Mouse (Mus musculus) MEL (cell line): ENCODE measurements at regions not wholly inside any gene's neighbourhood (a gene's known extent, or its start where the extent isn't known, plus 50 kb on each side); places are given as distances from the start of the nearest gene placed in this dataset.

ENCODE experiments used
- DNase-seq: peaks from one replicate; pipeline ENCODE4 v3.0.0; 2011; ENCODE audit warnings: low read depth, low spot score
- H3K27ac ChIP-seq: 2 replicates; pipeline ENCODE4 v1.5.1; 2012; ENCODE audit warnings: low read depth, mild to moderate bottlenecking, control low read depth, low read length, moderate library complexity; ENCODE audit not compliant: control insufficient read depth
- H3K27me3 ChIP-seq, 2 experiments: fragments of 150-350 bp in 1 of 2; sonication (generic) in 1 of 2; 2 replicates each; pipeline ENCODE4 v1.6.1; 2012; ENCODE audit warnings: low read length in 2 of 2, mild to moderate bottlenecking in 2 of 2, improper control_type of control experiment in 1 of 2, moderate library complexity in 1 of 2; ENCODE audit not compliant: insufficient read depth in 2 of 2, control insufficient read depth in 1 of 2
- H3K36me3 ChIP-seq, 2 experiments: 2 replicates each; pipeline ENCODE4 v1.6.1; 2012 to 2014; ENCODE audit warnings: low read length in 2 of 2, improper control_type of control experiment in 1 of 2, inconsistent platforms in 1 of 2, mild to moderate bottlenecking in 1 of 2; ENCODE audit not compliant: insufficient read depth in 2 of 2, control insufficient read depth in 1 of 2
- H3K4me1 ChIP-seq, 2 experiments: fragments of 150-350 bp in 1 of 2; sonication (generic) in 1 of 2; 2 replicates each; pipeline ENCODE4 v1.6.1; 2012; ENCODE audit warnings: low read length in 2 of 2, improper control_type of control experiment in 1 of 2, mild to moderate bottlenecking in 1 of 2; ENCODE audit not compliant: insufficient read depth in 2 of 2, control insufficient read depth in 1 of 2
- H3K4me3 ChIP-seq, 2 experiments: fragments of 150-350 bp in 1 of 2; sonication (generic) in 1 of 2; 2 replicates each; pipeline ENCODE4 v1.5.1; 2012; ENCODE audit warnings: low read depth in 2 of 2, low read length in 2 of 2, mild to moderate bottlenecking in 2 of 2, moderate library complexity in 2 of 2, control low read depth in 1 of 2, improper control_type of control experiment in 1 of 2; ENCODE audit not compliant: control insufficient read depth in 1 of 2, insufficient read depth in 1 of 2
- H3K79me2 ChIP-seq: 2 replicates; pipeline ENCODE4 v1.6.1; 2012; ENCODE audit warnings: mild to moderate bottlenecking, low read length, moderate library complexity; ENCODE audit not compliant: control insufficient read depth, poor library complexity, insufficient read depth
- H3K9ac ChIP-seq: 2 replicates; pipeline ENCODE4 v1.6.1; 2012; ENCODE audit warnings: low read depth, mild to moderate bottlenecking, control low read depth, low read length, moderate library complexity; ENCODE audit not compliant: control insufficient read depth, poor library complexity, severe bottlenecking
- H3K9me3 ChIP-seq: fragments of 150-350 bp; sonication (generic); replicated peaks from 2 replicates; pipeline ENCODE4 v1.6.1; 2012; ENCODE audit warnings: mild to moderate bottlenecking, low read length, improper control_type of control experiment, moderate library complexity; ENCODE audit not compliant: insufficient read depth
- CTCF ChIP-seq, 3 experiments: IDR thresholded peaks in 2 of 3; conservative IDR thresholded peaks in 1 of 3; 2 replicates each; pipeline ENCODE4 v1.5.1; 2011 to 2012; ENCODE audit warnings: low read length in 3 of 3, low read depth in 2 of 3, mild to moderate bottlenecking in 2 of 3, improper control_type of control experiment in 1 of 3, inconsistent platforms in 1 of 3, mixed read lengths in 1 of 3, moderate library complexity in 1 of 3; ENCODE audit not compliant: control insufficient read depth in 1 of 3, insufficient read depth in 1 of 3, poor library complexity in 1 of 3, severe bottlenecking in 1 of 3
- E2F4 ChIP-seq: IDR thresholded peaks from 2 replicates; pipeline ENCODE4 v1.6.1; 2011; ENCODE audit warnings: low read depth, low read length, improper control_type of control experiment, borderline replicate concordance
- ELF1 ChIP-seq: IDR thresholded peaks from 2 replicates; pipeline ENCODE4 v1.6.1; 2014; ENCODE audit warnings: low read depth, mild to moderate bottlenecking, inconsistent platforms, low read length, improper control_type of control experiment, moderate library complexity
- ETS1 ChIP-seq: IDR thresholded peaks from 2 replicates; pipeline ENCODE4 v1.6.1; 2012; ENCODE audit warnings: low read depth, mild to moderate bottlenecking, inconsistent platforms, low read length, improper control_type of control experiment, moderate library complexity
- GATA1 ChIP-seq: IDR thresholded peaks from 2 replicates; pipeline ENCODE4 v1.6.1; 2011; ENCODE audit warnings: low read depth, low read length, improper control_type of control experiment
- JUND ChIP-seq: IDR thresholded peaks from 2 replicates; pipeline ENCODE4 v1.6.1; 2011; ENCODE audit warnings: low read depth, mild to moderate bottlenecking, improper control_type of control experiment, low read length
- MAFK ChIP-seq: IDR thresholded peaks from 2 replicates; pipeline ENCODE4 v1.6.1; 2011; ENCODE audit warnings: low read depth, mild to moderate bottlenecking, low read length, improper control_type of control experiment, borderline replicate concordance
- MAX ChIP-seq: IDR thresholded peaks from 2 replicates; pipeline ENCODE4 v1.6.1; 2011; ENCODE audit warnings: low read length, improper control_type of control experiment
- MAZ ChIP-seq: IDR thresholded peaks from 2 replicates; pipeline ENCODE4 v1.6.1; 2012; ENCODE audit warnings: low read depth, mild to moderate bottlenecking, inconsistent platforms, low read length, improper control_type of control experiment
- MXI1 ChIP-seq: IDR thresholded peaks from 2 replicates; pipeline ENCODE4 v1.6.1; 2011; ENCODE audit warnings: mild to moderate bottlenecking, low read depth, low read length, improper control_type of control experiment
- MYB ChIP-seq: IDR thresholded peaks from 2 replicates; pipeline ENCODE4 v1.6.1; 2011; ENCODE audit warnings: mild to moderate bottlenecking, low read depth, low read length, improper control_type of control experiment
- NELFE ChIP-seq: IDR thresholded peaks from 2 replicates; pipeline ENCODE4 v1.6.1; 2011; ENCODE audit warnings: low read depth, low read length, improper control_type of control experiment
- POLR2AphosphoS2 ChIP-seq: IDR thresholded peaks from 2 replicates; pipeline ENCODE4 v1.6.1; 2011; ENCODE audit warnings: low read length, improper control_type of control experiment
- POLR2AphosphoS5 ChIP-seq: IDR thresholded peaks from 2 replicates; pipeline ENCODE4 v1.6.1; 2012; ENCODE audit warnings: low read depth, borderline replicate concordance, mild to moderate bottlenecking, inconsistent platforms, low read length, moderate library complexity, mixed read lengths
- RCOR1 ChIP-seq: IDR thresholded peaks from 2 replicates; pipeline ENCODE4 v1.6.1; 2012; ENCODE audit warnings: low read depth, mild to moderate bottlenecking, inconsistent platforms, low read length, improper control_type of control experiment
- SMC3 ChIP-seq: IDR thresholded peaks from 2 replicates; pipeline ENCODE4 v1.6.1; 2011; ENCODE audit warnings: low read depth, low read length, improper control_type of control experiment
- TCF12 ChIP-seq: IDR thresholded peaks from 2 replicates; pipeline ENCODE4 v1.6.1; 2014; ENCODE audit warnings: low read depth, mild to moderate bottlenecking, inconsistent platforms, low read length, improper control_type of control experiment, moderate library complexity
- UBTF ChIP-seq: IDR thresholded peaks from 2 replicates; pipeline ENCODE4 v1.6.1; 2012; ENCODE audit warnings: low read depth, mild to moderate bottlenecking, inconsistent platforms, low read length, improper control_type of control experiment, moderate library complexity, borderline replicate concordance; ENCODE audit not compliant: insufficient read depth
- USF2 ChIP-seq, 2 experiments: IDR thresholded peaks; 2 replicates each; pipeline ENCODE4 v1.6.1; 2011 to 2012; ENCODE audit warnings: improper control_type of control experiment in 2 of 2, low read length in 2 of 2, borderline replicate concordance in 1 of 2, inconsistent platforms in 1 of 2, low read depth in 1 of 2, mild to moderate bottlenecking in 1 of 2; ENCODE audit not compliant: insufficient read depth in 1 of 2
- ZMIZ1 ChIP-seq: IDR thresholded peaks from 2 replicates; pipeline ENCODE4 v1.6.1; 2012; ENCODE audit warnings: low read depth, mild to moderate bottlenecking, inconsistent platforms, low read length, improper control_type of control experiment, moderate library complexity
- ZNF384 ChIP-seq: IDR thresholded peaks from 2 replicates; pipeline ENCODE4 v1.6.1; 2012; ENCODE audit warnings: low read depth, mild to moderate bottlenecking, inconsistent platforms, low read length, improper control_type of control experiment

DNA sequence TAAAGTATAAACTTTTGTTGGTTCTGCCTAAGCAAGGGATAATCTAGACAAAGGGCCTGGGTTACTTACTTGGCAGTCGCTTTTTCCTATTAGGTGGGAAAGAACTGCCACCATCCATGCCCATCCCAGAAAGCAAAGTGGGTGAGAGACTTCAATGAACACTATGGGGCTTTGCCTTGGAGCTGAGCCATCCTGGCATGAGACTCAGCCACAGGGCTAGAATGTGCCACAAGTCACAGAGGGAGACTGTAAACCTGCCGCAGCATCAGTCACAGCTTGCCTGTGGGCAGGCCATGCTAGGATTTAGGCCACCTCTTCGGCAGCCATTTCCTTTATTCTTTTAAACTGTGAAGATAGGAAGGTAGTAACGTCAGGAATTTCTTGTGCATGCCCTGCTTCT lies 72.9 kb upstream of the Zcchc13 start:
- TF ChIP-seq MAFK: no peak
- TF ChIP-seq CTCF (IDR thresholded peaks at IDR 0.05 in 2 of 3, conservative IDR thresholded peaks at IDR 0.05 in 1 of 3; ENCODE audit: control insufficient read depth in 1 of 3, insufficient read depth in 1 of 3, low read depth in 2 of 3, low read length in 3 of 3, poor library complexity in 1 of 3, severe bottlenecking in 1 of 3): no peak
- TF ChIP-seq MYB: no peak
- TF ChIP-seq POLR2AphosphoS2: no peak
- no peak for TF ChIP-seq RCOR1
- TF ChIP-seq POLR2AphosphoS5: no peak
- no peak for TF ChIP-seq ETS1
- no peak for TF ChIP-seq NELFE
- no peak for TF ChIP-seq MAZ
- TF ChIP-seq ELF1: no peak
- no peak for TF ChIP-seq USF2 (IDR thresholded peaks at IDR 0.05; ENCODE audit: borderline replicate concordance in 1 of 2, insufficient read depth in 1 of 2, low read depth in 1 of 2, low read length in 2 of 2)

DNA sequence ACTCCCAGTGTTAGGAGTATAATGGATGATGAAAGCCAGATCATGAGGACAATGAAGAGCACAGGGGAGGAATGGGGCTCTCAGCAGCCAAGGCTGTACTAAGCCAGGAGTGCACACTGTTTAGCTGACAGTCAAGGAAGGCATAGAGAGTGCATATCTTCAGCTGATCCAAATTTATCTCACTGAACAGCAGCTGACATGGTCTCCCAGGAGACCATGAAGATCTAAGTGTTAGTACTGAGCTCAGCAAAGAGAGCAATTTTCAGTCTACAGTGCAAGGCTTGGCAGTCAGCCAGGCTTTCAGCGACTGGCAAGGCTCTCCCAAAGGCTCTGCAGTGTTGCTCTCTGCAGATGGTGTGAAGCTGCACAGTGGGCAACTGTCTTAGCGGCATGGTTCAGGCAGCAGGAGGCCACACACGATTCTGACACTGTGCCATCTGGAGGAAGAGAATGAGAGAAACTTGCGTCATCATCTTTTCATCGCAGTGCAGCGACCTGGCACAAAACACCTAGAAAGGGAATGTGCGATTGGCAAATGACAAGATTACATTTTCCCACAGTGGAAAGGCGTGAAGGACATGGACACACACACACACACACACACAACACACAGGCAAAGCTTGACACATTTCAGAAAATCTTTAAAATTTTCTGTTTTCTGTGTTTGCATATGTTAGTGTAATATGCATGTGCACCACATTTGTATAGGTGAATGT lies 66.7 kb upstream of the Zcchc13 start:
- H3K9ac ChIP-seq: no peak overlapping the region
- H3K27me3 ChIP-seq: no peaks in the 10 kb centered on the region
- no peaks in the 10 kb centered on the region for H3K79me2 ChIP-seq
- H3K4me1 ChIP-seq: no peaks in the 10 kb centered on the region
- DNase-seq: peak; percentile 10
- H3K9me3 ChIP-seq: no peaks in the 10 kb centered on the region
- H3K27ac ChIP-seq: no peak overlapping the region
- no peaks in the 10 kb centered on the region for H3K36me3 ChIP-seq
- no peak overlapping the region for H3K4me3 ChIP-seq
- TF ChIP-seq GATA1 (no peak), ZNF384 (no peak), JUND (no peak), ETS1 (peak; percentile 68)
- TF ChIP-seq, all 39 proteins: peak for 1

More for the DNA sequence above, 72.9 kb upstream of the Zcchc13 start:
- Histone ChIP-seq H3K9ac (no peak overlapping the region), H3K79me2 (no peaks in the 10 kb centered on the region), H3K4me3 (no peak overlapping the region), H3K27ac (no peak overlapping the region), H3K36me3 (no peaks in the 10 kb centered on the region), H3K9me3 (no peaks in the 10 kb centered on the region), H3K4me1 (no peaks in the 10 kb centered on the region), H3K27me3 (no peaks in the 10 kb centered on the region)
- DNase-seq: no peak

DNA sequence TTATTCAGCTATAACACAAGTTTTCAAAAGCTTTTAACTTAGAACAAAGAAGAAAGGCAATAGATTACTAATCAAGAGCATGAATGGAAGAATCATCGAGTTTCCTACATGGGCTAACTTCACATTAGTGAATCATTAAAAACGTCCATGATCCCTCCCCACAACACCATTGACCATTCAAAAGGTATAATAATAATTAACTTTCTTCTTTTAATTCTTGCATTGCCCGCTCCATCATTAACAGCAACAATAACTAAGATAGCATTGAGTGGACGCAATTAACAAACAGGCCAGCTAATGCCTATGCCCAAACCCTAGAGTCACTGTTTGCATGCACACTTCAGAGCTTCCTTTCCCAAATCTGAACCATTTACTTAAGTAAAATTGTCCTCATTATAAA lies 57.0 kb upstream of the Zcchc13 start:
- Histone ChIP-seq H3K27me3 (no peaks in the 10 kb centered on the region), H3K9ac (no peak overlapping the region), H3K36me3 (peaks cover 0 to under 1% of the 10 kb centered on the region in 2 experiments; a peak in 1 of 4 replicates), H3K79me2 (no peaks in the 10 kb centered on the region), H3K4me3 (no peak overlapping the region), H3K4me1 (no peaks in the 10 kb centered on the region), H3K9me3 (no peaks in the 10 kb centered on the region), H3K27ac (no peak overlapping the region)
- no peak for TF ChIP-seq ZMIZ1
- TF ChIP-seq UBTF: no peak
- TF ChIP-seq ETS1: no peak
- no peak for TF ChIP-seq POLR2AphosphoS5
- no peak for TF ChIP-seq MAX
- no peak for TF ChIP-seq MYB
- TF ChIP-seq SMC3: no peak
- no peak for TF ChIP-seq MXI1
- TF ChIP-seq ZNF384: no peak
- no peak for TF ChIP-seq TCF12
- no peak for TF ChIP-seq E2F4
- TF ChIP-seq NELFE: no peak
- no peak for DNase-seq
